Mouse (Mus musculus): Measurements from ENCODE around the gene Slc25a26.

Gene Slc25a26

DNA sequence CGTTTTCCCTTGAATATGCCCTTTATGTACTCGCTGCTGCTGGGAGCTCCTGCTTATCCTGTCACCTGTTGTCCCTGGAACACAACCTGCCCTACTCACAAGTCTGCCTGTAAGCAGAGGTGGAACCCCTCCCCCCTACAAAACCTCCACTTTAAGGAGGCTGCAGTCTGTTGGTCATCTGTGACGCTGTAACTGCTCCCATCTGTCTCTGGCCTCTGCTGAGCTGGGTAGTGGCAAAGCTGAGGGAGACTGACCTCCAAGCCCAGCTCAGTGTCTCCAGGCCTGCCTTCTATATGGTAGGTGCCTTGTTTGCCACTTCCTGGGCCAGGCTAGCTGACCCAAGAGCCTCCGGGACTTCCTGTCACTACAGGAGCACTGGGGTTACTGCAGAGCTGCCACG is 101.7 kb downstream of the Slc25a26 start:
- DNase-seq: no peak

DNA sequence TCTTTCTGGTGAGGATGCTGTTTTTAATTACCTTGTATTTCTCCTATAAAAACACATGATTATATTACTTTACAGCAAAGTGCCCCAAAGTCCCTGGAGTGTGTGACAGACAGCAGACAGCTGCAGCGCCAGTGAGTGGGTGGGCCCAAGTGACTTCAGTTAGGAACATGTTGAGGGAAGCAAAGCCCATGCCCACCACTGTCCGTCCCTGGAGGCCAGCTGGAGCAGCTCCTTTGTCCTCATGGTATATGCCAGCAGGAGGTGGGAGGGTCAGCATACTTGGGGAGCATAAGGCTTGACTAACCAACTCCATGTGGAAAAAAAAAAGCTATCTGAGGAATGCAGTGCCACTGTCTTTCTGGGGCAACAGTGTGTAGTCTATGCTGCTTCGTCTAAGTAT is 103.9 kb downstream of the Slc25a26 start:
- no peak for DNase-seq

- DNase-seq: no peak
These were observed 104.4 kb downstream of the Slc25a26 start for GRCm38 (mm10) chr6:94604546-94604945.

GRCm38 (mm10) chr6:94613235-94613895 is 113.2 kb downstream of the Slc25a26 start:
- peak; percentile 52 to 59 for DNase-seq

DNA sequence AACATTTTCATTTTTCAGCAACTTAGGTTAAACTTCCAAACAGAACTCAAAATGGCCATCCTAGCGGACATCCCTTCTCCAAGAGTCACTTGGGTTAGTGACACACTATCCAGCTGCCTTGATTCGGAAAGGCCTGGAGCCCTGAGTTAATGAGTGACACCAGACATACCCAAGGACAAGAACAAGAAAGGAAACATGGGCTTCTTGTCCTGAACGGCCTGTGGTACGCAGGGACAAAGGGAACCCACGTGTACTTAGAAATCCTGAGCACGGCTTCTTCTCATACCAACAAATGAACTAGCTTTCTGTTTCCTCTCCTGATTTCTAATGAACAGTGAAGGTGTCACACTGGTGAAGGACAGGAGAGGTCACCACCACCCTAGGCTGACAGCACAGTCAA is 114.2 kb downstream of the Slc25a26 start:
- peak in 1 of 2 experiments; percentile 34 for DNase-seq

- peak; percentile 33 to 63 for DNase-seq
These were observed 115.8 kb downstream of the Slc25a26 start for GRCm38 (mm10) chr6:94615936-94616335.

DNA sequence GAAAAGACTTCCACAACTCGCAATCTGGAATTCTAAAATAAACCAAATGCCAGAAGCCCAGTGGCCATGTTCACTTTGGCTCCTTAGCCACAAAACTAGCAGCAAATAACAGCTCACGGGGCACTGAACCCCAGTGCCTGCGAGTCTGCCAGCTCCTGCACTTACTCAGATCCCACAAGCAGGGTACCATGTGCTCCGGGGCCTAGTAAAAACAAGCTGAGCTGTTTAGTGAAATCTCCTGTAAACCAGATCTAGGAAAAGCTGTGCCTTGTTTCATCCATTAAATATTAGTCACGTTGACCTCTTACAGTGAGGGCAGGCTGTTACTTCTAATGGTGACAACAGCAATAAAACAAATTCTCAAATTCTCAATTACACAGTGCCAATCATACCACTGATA is 118.5 kb downstream of the Slc25a26 start:
- no peak for DNase-seq

DNA sequence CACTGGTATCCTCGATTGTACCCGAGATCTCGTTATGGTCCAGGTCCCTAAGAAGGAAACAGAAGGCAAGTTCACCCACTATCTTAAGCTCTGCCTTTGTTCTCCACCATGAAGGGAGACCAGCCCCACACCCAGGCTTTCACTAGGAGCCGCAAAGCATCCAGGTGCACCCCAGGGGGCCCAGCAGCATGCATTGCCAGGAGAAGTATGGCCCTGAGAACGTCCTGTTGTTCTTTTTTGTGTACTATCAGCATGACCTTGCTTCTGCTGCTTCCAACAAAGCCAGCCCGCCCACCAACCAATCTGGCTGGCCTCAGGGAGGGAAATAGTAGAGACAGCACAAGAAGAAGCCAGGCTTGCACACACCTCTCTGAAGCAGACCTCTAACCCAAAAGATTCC is 120.2 kb downstream of the Slc25a26 start:
- no peak for DNase-seq

DNA sequence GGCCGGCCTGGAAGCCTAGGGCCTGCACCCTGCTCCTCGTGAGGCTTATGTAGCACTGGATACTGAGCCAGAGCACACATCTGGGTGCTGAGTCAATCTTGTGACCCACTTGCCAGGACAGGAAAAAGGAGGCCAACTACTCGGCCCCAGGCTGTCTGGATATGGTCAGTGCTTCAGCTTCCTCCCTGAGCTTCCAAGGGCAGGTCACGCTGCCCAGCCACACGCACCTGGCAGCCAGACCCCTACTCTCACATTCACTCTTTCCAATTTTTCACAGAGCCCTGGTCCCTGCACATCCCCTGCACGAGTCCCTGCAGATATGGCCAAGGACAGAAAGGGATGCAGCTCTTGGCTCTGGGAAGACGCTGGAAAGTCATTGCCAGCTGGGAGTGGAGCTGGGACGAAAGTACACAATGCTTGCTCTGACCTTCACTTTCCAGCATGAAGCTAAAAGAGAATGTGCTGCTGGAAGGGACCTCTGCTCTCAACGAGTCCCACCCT is 120.7 kb downstream of the Slc25a26 start:
- DNase-seq: no peak

- peak; percentile 30 to 71 for DNase-seq
These were observed 122.9 kb downstream of the Slc25a26 start for GRCm38 (mm10) chr6:94622983-94623382.

GRCm38 (mm10) chr6:94624543-94624942 is 124.4 kb downstream of the Slc25a26 start:
- DNase-seq: no peak

DNA sequence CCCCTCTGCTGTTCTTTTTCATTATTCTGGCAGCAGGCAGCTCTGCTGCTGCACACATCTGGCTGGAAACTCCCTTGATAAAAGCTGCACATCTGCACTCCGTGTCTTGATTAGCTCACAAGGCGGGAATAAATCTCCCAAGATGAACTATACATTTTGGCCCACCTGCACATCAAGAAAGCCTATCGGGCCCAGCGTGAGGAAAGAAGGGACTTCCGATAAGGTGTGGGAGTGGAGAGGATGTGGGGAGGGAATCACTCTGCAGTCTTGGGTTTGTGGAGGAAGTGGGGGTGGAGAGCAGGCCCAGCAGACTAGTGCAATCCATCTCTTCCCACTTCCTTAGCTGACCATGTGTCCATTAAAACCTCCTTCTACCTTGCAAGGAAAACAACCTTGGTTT is 125.8 kb downstream of the Slc25a26 start:
- DNase-seq: no peak

- DNase-seq: no peak
These were observed 126.7 kb downstream of the Slc25a26 start for GRCm38 (mm10) chr6:94626807-94627206.

DNA sequence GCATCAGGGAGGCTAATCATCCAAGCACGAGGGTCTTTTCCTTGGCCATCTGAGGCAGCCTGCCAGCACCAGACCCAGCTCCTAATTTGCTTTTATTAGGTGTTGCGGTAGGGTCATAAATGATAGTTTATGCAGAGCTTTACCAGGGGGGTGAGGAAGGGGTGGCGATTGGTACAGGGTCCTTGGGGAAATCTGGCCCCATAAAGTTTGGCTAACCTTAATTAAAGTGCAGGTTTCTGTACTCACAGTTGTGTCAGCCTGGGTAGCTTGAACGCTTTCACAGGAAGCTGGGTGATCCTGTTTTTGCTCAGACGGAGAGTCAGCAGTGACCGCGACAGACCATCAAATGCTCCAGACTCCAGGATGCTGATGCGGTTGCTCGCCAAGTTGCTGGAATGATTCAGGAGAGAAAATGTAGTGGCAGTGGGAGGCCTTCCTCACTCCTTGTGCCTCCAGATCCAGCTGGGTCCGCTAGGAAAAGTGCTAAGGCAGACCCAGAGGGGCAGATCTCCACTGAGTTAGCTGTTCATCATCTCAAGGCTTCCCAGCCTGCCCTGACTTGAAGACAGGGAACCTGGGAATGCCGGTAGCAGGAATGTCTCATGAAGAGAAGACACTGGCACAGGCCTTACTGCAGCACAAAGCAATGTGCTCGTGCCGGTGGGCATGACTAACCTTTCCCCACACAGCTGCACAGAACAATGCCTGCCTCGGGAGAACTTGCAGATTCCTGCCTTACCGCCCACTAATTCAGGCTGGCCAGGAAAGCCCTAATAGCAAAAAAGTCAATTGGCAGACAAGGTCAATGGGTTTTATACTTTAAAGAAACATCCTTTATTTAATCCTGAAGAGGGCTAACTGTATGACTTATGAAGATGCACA is 127.8 kb downstream of the Slc25a26 start:
- no peak for DNase-seq

GRCm38 (mm10) chr6:94628787-94629186 is 128.7 kb downstream of the Slc25a26 start:
- DNase-seq: no peak

DNA sequence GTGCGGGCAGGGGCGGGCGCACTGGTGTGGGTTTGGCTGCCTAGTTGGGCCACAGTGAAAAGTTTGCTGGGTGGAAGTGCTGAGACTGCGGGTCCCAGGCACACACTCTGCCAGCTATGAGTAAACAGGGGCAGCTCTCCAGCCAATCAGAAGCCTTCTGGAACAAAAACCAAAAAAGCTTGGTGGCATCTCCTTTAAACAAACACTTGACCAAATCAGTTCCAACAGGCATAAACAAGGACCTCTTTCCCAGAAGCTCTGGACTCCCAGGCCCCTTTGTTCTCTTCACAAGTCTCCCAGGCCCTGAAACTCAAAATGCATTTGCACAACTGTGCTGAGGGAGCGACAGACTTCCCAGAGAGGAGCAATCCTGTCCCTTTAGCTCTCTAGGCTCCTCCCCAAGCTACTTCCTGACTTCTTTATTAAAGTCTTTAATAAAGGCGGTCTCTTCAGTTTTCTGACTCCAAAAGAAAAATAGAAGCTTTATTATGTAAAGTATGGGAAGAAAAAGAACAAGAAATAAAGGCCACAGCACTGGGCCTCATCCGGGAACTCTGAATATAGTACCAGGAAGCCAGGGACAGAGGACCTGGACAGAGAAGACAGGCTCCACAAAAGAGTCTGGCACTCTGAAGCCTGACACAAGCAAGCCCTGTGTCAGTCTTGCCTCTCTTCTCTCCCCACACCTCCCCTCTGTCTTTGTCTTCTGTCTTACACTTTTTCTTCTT is 131.1 kb downstream of the Slc25a26 start:
- DNase-seq: no peak

GRCm38 (mm10) chr6:94631779-94632082 is 131.6 kb downstream of the Slc25a26 start:
- no peak for DNase-seq

DNA sequence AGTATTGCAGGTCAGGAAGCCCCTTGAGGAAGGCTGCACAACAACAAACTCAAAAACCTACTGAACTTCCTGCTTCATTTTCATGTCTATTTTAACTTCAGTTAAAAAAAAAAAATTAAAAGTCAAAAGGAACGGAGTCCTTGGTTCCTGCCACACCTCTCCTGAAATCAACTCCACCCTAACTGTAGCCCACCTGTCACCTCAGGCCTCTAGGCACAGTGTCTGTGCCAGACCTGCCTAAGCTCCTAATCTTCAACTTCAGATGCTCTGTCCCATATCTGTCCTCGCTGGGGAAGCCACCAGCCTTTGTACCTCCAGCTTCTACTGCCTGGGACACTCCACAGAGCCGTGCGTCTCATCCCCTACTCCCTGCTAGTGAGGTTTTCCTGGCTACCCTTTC is 134.1 kb downstream of the Slc25a26 start:
- no peak for DNase-seq

DNA sequence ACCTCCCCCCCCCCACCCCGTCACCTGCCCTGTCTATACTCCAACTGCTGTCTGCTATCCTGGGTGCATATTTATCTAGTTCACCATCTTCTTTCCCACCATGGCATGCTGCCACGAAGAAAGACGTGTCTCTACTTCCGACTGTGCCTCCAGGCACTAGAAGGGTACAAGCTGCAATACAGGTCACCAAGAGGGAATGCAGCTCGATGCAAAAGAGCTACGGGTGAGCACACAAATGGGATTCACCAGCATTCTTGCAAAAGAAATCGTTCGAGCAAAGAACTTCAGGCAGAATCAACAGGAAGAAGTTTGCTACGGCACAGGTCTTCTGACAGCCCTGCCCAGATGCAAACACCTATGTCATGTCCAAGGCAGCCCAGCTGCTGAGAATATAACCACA is 134.6 kb downstream of the Slc25a26 start:
- no peak for DNase-seq

DNA sequence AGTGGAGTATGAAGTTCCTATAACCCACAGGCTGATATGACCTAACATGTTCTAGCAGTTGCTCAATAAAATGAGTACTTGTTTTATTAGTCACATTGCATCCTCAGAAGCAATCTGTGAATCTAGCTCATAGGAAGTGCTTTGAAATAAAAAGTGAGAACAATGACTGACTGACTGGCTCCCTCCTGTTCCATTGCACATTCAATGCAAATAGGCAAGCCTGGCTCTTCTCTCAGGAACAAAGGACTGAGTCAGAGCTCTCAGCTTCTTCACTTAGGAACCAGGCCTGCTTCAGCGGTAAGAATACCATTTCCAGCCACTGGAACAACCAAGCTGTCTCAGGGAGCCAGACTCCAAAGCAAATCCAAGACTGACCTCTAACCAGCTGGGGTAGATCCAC is 135.2 kb downstream of the Slc25a26 start:
- no peak for DNase-seq

GRCm38 (mm10) chr6:94637024-94637434 is 136.9 kb downstream of the Slc25a26 start:
- DNase-seq: no peak

DNA sequence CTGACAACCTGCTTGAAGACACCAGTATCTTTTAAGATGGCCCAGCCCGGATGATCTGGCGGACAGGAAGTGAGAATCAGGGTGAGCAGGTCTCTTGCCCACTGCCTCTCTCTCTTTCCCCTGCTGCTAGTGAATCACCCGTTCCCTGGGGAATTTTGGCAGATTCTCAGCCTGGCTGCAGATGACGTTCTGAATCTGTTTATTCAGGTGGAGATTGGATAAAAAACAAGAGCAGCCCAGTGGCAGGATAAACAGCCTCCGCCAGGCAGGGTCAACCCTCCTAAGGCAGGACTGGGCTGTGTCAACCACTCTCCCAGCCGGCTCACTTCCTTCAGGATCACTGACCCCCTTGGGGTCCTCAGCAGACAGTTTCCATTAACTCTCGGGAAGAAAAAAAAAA is 140.2 kb downstream of the Slc25a26 start:
- DNase-seq: no peak

GRCm38 (mm10) chr6:94642048-94642447 is 141.9 kb downstream of the Slc25a26 start:
- no peak for DNase-seq

GRCm38 (mm10) chr6:94643989-94644388 is 143.9 kb downstream of the Slc25a26 start:
- DNase-seq: no peak

Measured in kidney, adult 8-10 months (tissue).